Mouse (Mus musculus): ENCODE data around the gene Rnf215. TPM values are rescaled to one million over a fixed set of nuclear protein-coding genes. Genes with fewer than 3 reads are reported as not detected.
"Not testable (repeated sequence)": the region's sequence is repeated elsewhere in the genome, so short reads cannot be mapped to it uniquely, and the experiment has no call there.

Rnf215 gene
- total RNA-seq (2021), result 10 to 100 TPM; 16.7 to 21.2 TPM
- long read RNA-seq, experiment 1, transcript Rnf215-201 (9 exons, 1,874 nt), result major isoform, 30 of 44 reads
- long read RNA-seq, experiment 1, partial matches to known transcripts, result 3 of 44 reads
- long read RNA-seq, experiment 1, other reads (novel, unspliced or antisense), result 11 of 44 reads
- long read RNA-seq, experiment 2, transcript Rnf215-201 (9 exons, 1,874 nt), result major isoform, 17 of 25 reads
- long read RNA-seq, experiment 2, partial matches to known transcripts, result 3 of 25 reads
- long read RNA-seq, experiment 2, other reads (novel, unspliced or antisense), result 5 of 25 reads

GRCm38 (mm10) chr11:4134986-4135935 is at the start of gene Rnf215:
Rnf215 (plus strand) TSS chr11:4135202.
- DNase-seq, result peak; percentile 94

GRCm38 (mm10) chr11:4086246-4086645 is 48.8 kb upstream of the Rnf215 start:
- DNase-seq, result no peak

- no peak for DNase-seq
Measured at GRCm38 (mm10) chr11:4087267-4087666, 47.7 kb upstream of the Rnf215 start.

- DNase-seq, result no peak
Measured at GRCm38 (mm10) chr11:4093459-4094377, 41.3 kb upstream of the Rnf215 start.

GRCm38 (mm10) chr11:4094378-4095170 is 40.4 kb upstream of the Rnf215 start:
- DNase-seq, result peak; percentile 84

- DNase-seq, result peak; percentile 79
Measured at GRCm38 (mm10) chr11:4095171-4096053, 39.6 kb upstream of the Rnf215 start, which contains the start of gene Mtfp1. Mtfp1 (minus strand) TSS chr11:4095445.

GRCm38 (mm10) chr11:4096054-4096984 is 38.7 kb upstream of the Rnf215 start:
- DNase-seq, result peak; percentile 98

- DNase-seq, result no peak
Measured at GRCm38 (mm10) chr11:4097091-4097621, 37.8 kb upstream of the Rnf215 start.

- DNase-seq, result no peak
Measured at GRCm38 (mm10) chr11:4098120-4098519, 36.9 kb upstream of the Rnf215 start.

GRCm38 (mm10) chr11:4098816-4099215 is 36.2 kb upstream of the Rnf215 start:
- no peak for DNase-seq

GRCm38 (mm10) chr11:4099447-4099846 is 35.6 kb upstream of the Rnf215 start:
- no peak for DNase-seq

GRCm38 (mm10) chr11:4101851-4102250 is 33.2 kb upstream of the Rnf215 start:
- peak; percentile 11 for DNase-seq

GRCm38 (mm10) chr11:4103522-4103921 is 31.5 kb upstream of the Rnf215 start:
- no peak for DNase-seq

- DNase-seq, result no peak
Measured at GRCm38 (mm10) chr11:4104989-4105388, 30.0 kb upstream of the Rnf215 start.

- DNase-seq, result no peak
Measured at GRCm38 (mm10) chr11:4105444-4105843, 29.6 kb upstream of the Rnf215 start.

GRCm38 (mm10) chr11:4107901-4108300 is 27.1 kb upstream of the Rnf215 start:
- DNase-seq, result not testable (repeated sequence)

- DNase-seq, result no peak
Measured at GRCm38 (mm10) chr11:4108691-4109090, 26.3 kb upstream of the Rnf215 start.

- no peak for DNase-seq
Measured at GRCm38 (mm10) chr11:4112033-4112432, 23.0 kb upstream of the Rnf215 start.

GRCm38 (mm10) chr11:4112861-4113260 is 22.1 kb upstream of the Rnf215 start:
- no peak for DNase-seq
